Mouse (Mus musculus) stomach, embryonic 14.5 days (tissue): ENCODE results near the gene H2afj. TPM values are rescaled to one million over a fixed set of nuclear protein-coding genes. Genes with fewer than 3 reads are reported as not detected.

ENCODE experiments used
- ATAC-seq: fragments of 200-750 bp; cut with Nextera tagmentation; 2 replicates; pipeline ENCODE4 v1.8.0; 2017; ENCODE audit warnings: low read depth, moderate TSS enrichment; ENCODE audit not compliant: insufficient number of reproducible peaks, insufficient read depth, low FRiP score
- H3K27ac ChIP-seq: fragments of 300-500 bp; sonication (generic); 2 replicates; pipeline ENCODE4 v1.5.1; 2014; ENCODE audit warnings: mild to moderate bottlenecking, low read length, moderate library complexity, mixed read lengths
- H3K27me3 ChIP-seq: fragments of 300-500 bp; sonication (generic); 2 replicates; pipeline ENCODE4 v1.6.1; 2014; ENCODE audit warnings: low read length, control low read depth, mixed read lengths; ENCODE audit not compliant: control insufficient read depth, insufficient read depth
- H3K36me3 ChIP-seq: fragments of 300-500 bp; sonication (generic); 2 replicates; pipeline ENCODE4 v1.6.1; 2014; ENCODE audit warnings: mild to moderate bottlenecking, control low read depth, low read length, moderate library complexity, mixed read lengths; ENCODE audit not compliant: control insufficient read depth, insufficient read depth
- H3K4me1 ChIP-seq: fragments of 300-500 bp; sonication (generic); 2 replicates; pipeline ENCODE4 v1.6.1; 2014; ENCODE audit warnings: low read length, control low read depth, mixed read lengths; ENCODE audit not compliant: control insufficient read depth, insufficient read depth
- H3K4me2 ChIP-seq: fragments of 300-500 bp; sonication (generic); replicated peaks from 2 replicates; pipeline ENCODE4 v1.6.1; 2014; ENCODE audit warnings: low read depth, low read length, control low read depth
- H3K4me3 ChIP-seq: fragments of 300-500 bp; sonication (generic); 2 replicates; pipeline ENCODE4 v1.5.1; 2014; ENCODE audit warnings: low read depth, low read length, control low read depth
- H3K9ac ChIP-seq: fragments of 300-500 bp; sonication (generic); replicated peaks from 2 replicates; pipeline ENCODE4 v1.6.1; 2014; ENCODE audit warnings: low read depth, mild to moderate bottlenecking, control low read depth, low read length, moderate library complexity, mixed read lengths
- H3K9me3 ChIP-seq: fragments of 300-500 bp; sonication (generic); 2 replicates; pipeline ENCODE4 v1.6.1; 2016; ENCODE audit warnings: low read depth, low read length, control low read depth; ENCODE audit not compliant: control insufficient read depth
- WGBS: fragments of 180-500 bp; shearing (Covaris S2); extraction: QIAGEN DNeasy Blood & Tissue Kit; methylation state at CpG from one replicate; pipeline ENCODE4 v1.1.7; 2014; 5-methylcytosine and 5-hydroxymethylcytosine counted together
- polyA plus RNA-seq: library from polyadenylated mRNA; unstranded; fragments of >200 nt; fragmentation: Nextera tagmentation; extraction: Ambion mirVana; gene quantifications from 2 replicates; pipeline ENCODE4 v1.2.1, GENCODE M21; 2014

Gene H2afj
- polyA plus RNA-seq = 130 and 144 TPM in 2 replicates

GRCm38 (mm10) chr6:136808014-136808417, at the start of gene H2afj:
Gene H2afj, plus strand, starts transcription at chr6:136808244.
- Histone ChIP-seq H3K27me3 (no peaks in the 10 kb centered on the region), H3K9ac (peak within 1 kb of the TSS; percentile 57), H3K9me3 (no peaks in the 10 kb centered on the region), H3K4me2 (peak within 1 kb of the TSS; percentile 96), H3K27ac (peak within 1 kb of the TSS; percentile 77; the same call in 1 of the 2 replicates), H3K4me3 (peak within 1 kb of the TSS; percentile 64), H3K36me3 (peaks cover 11% of the 10 kb centered on the region), H3K4me1 (peaks cover 9% of the 10 kb centered on the region; the same call in 1 of the 2 replicates)
- peak; percentile 83 for ATAC-seq
- under 1% methylated on average over 34 of the region's 34 CpGs for WGBS

GRCm38 (mm10) chr6:136763912-136764311, 44.1 kb upstream of the H2afj start:
- Histone ChIP-seq H3K4me3 (no peak overlapping the region), H3K4me1 (no peaks in the 10 kb centered on the region), H3K9me3 (no peaks in the 10 kb centered on the region), H3K9ac (no peak overlapping the region), H3K27ac (no peak overlapping the region), H3K36me3 (no peaks in the 10 kb centered on the region), H3K27me3 (no peaks in the 10 kb centered on the region), H3K4me2 (no peak overlapping the region)
- ATAC-seq = peak; percentile 46; the same call in 1 of the 2 replicates
- 51% methylated on average over 1 of the region's 1 CpGs for WGBS

- Histone ChIP-seq H3K36me3 (no peaks in the 10 kb centered on the region), H3K9ac (no peak overlapping the region), H3K4me3 (no peak overlapping the region), H3K9me3 (no peaks in the 10 kb centered on the region), H3K27ac (no peak overlapping the region), H3K4me2 (no peak overlapping the region), H3K4me1 (no peaks in the 10 kb centered on the region), H3K27me3 (no peaks in the 10 kb centered on the region)
- ATAC-seq = no peak
- WGBS = 88% methylated on average over 8 of the region's 8 CpGs
Measured at GRCm38 (mm10) chr6:136769143-136769542, 38.9 kb upstream of the H2afj start.

- Histone ChIP-seq H3K27ac (no peak overlapping the region), H3K4me3 (no peak overlapping the region), H3K4me1 (no peaks in the 10 kb centered on the region), H3K27me3 (no peaks in the 10 kb centered on the region), H3K36me3 (no peaks in the 10 kb centered on the region), H3K4me2 (no peak overlapping the region), H3K9me3 (no peaks in the 10 kb centered on the region), H3K9ac (no peak overlapping the region)
- 78% methylated on average over 7 of the region's 7 CpGs for WGBS
- no peak for ATAC-seq
Measured at GRCm38 (mm10) chr6:136769859-136770258, 38.2 kb upstream of the H2afj start.

GRCm38 (mm10) chr6:136776392-136776791, 31.7 kb upstream of the H2afj start:
- 86% methylated on average over 1 of the region's 1 CpGs for WGBS
- ATAC-seq = no peak
- Histone ChIP-seq H3K4me2 (no peak overlapping the region), H3K4me1 (no peaks in the 10 kb centered on the region), H3K4me3 (no peak overlapping the region), H3K27me3 (no peaks in the 10 kb centered on the region), H3K27ac (no peak overlapping the region), H3K9me3 (no peaks in the 10 kb centered on the region), H3K9ac (no peak overlapping the region), H3K36me3 (no peaks in the 10 kb centered on the region)

- H3K9me3 ChIP-seq = no peaks in the 10 kb centered on the region
- ATAC-seq = no peak
- no peaks in the 10 kb centered on the region for H3K4me1 ChIP-seq
- no peak within 1 kb of the TSS for H3K4me3 ChIP-seq
- no peak within 1 kb of the TSS for H3K9ac ChIP-seq
- WGBS = 73% methylated on average over 20 of the region's 20 CpGs
- H3K4me2 ChIP-seq = no peak within 1 kb of the TSS
- no peak within 1 kb of the TSS for H3K27ac ChIP-seq
- no peaks in the 10 kb centered on the region for H3K27me3 ChIP-seq
- no peaks in the 10 kb centered on the region for H3K36me3 ChIP-seq
Measured at GRCm38 (mm10) chr6:136781377-136781986, 26.6 kb upstream of the H2afj start, which contains the start of gene Gucy2c. Gene Gucy2c, minus strand, starts transcription at chr6:136781765.

- no peaks in the 10 kb centered on the region for H3K27me3 ChIP-seq
- no peaks in the 10 kb centered on the region for H3K36me3 ChIP-seq
- 79% methylated on average over 12 of the region's 12 CpGs for WGBS
- H3K4me1 ChIP-seq = no peaks in the 10 kb centered on the region
- H3K9ac ChIP-seq = no peak overlapping the region
- no peaks in the 10 kb centered on the region for H3K9me3 ChIP-seq
- H3K27ac ChIP-seq = no peak overlapping the region
- no peak overlapping the region for H3K4me2 ChIP-seq
- no peak for ATAC-seq
- H3K4me3 ChIP-seq = no peak overlapping the region
Measured at GRCm38 (mm10) chr6:136782146-136782545, 25.9 kb upstream of the H2afj start.

- 78% methylated on average over 9 of the region's 9 CpGs for WGBS
- ATAC-seq = no peak
- Histone ChIP-seq H3K9ac (no peak overlapping the region), H3K9me3 (no peaks in the 10 kb centered on the region), H3K36me3 (no peaks in the 10 kb centered on the region), H3K27ac (no peak overlapping the region), H3K27me3 (no peaks in the 10 kb centered on the region), H3K4me1 (no peaks in the 10 kb centered on the region), H3K4me2 (no peak overlapping the region), H3K4me3 (no peak overlapping the region)
Measured at GRCm38 (mm10) chr6:136782761-136783160, 25.3 kb upstream of the H2afj start.
